Mouse (Mus musculus) right cerebral cortex, postnatal 25 days (tissue): Measurements from ENCODE around the gene Snx19.
A peak's percentile ranks its signal among the peaks of the same experiment; 100 is the strongest.

ENCODE experiments used
- DNase-seq: peaks from one replicate; pipeline ENCODE4 v3.0.0; 2022

The Snx19 gene

DNA sequence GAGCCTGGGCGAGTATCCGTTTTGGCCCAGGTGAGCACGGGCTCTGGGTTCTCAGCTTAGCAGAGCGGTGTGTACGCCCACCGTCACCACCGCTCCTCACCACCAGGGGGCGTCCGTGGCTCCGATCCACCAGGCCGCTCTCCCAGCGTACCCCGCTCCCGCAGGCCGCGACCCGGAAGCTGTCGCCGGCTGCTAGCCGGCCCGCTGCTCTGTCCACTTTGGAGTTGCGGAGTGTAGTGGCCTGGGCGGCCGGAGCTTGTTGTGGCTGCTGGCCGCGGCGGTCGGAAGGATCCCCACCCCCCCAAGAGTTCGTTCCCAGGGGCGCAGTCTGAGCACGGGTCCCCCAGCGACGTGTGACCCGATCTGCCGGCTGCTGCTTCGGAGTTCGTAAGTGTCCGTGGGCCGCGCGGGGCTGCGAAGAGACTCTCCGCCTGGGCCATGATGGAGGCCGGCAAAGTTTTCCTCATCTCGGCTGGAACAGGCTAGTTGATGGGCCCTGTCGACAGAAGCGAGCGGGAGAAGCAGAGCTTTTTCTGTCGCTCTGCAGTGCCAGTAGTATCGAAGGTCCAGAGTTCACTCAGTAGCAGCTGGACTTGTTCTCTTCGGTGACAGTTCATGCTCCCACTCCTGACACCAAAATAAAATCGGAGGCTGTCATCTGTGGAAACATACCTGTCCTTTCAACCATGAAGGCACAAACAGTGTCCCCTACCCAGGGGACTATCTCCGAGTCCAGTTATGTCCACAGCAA lies at the start of gene Snx19:
Gene Snx19 (plus strand): TSS at position 227 of the 751 bp plus-strand sequence.
- DNase-seq = peak; percentile 88

DNA sequence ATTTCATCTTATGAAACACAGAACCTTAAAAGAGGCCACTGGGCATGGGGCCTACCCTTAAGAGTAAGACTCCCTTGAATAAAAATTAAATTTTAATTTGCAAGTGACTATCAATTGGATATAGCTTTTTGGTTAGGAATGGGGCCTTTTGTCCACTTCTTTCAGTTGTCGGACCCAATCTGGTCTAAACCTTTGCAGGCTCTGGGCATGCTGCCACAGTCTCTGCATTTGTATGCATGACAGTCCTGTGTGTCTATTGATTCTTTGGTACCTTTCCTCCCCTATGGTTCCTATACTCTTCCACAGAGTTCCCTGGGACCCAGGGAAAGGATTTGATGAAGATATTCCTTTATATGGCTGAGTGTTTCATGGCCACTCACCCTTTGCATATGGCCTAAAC lies 26.1 kb upstream of the Snx19 start:
- no peak for DNase-seq

DNA sequence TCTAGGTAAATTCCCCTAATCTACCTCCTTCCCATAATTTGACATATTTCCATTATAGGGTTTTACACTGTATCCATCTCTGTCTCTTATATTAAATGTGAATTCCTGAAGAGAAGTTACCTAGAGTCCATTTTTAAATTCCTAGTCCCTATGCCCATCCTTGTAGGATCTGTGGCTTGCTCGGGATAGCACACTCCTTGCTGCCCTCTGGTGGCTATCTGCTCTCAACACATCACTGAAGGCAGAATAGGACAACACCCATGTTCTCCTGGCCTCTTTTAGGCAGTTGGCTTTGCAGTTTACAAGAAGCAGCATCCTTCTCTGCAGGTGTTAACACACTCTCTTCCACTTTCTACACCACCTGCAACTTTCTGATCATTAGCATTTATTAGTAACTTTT lies 4.0 kb upstream of the Snx19 start:
- no peak for DNase-seq

DNA sequence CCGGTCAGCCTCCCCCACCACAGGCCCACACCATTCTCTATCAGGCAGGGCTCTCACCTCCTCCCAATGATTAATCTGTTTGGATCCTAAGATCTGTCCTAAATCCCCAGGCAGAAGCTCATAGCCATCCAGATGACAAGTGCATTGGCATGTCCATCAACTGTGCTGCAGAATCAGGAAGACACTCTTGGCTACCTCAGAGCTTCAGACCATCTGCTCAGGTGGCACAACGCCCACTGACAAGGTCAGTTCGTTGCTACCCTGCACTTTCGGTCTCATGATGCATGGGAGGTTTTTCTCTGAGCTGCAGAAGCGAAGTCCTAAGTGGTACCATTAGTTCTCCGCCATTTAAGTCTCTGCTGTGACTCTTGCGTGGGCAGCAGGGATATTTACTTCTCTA lies 1.7 kb upstream of the Snx19 start:
- no peak for DNase-seq

DNA sequence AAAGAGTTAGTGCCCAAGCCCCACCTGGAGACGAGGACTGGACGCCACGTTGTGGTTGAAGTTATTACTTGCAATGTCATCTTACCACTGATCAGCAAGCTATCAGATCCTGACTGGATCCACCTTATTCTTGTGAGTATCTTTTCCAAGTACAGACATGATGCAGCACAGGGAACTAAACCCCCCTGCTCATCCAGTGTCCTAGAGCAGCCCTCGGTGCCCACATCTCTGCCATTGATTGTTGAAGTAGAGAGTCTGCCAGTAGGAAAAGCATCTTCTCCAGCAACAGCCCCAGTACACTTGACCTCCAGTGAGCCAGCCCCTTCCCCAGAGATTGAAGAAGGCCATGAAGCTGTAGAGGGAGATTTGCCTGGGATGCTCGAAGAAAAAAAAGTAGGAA lies 1.3 kb downstream of the Snx19 start:
- DNase-seq = no peak

DNA sequence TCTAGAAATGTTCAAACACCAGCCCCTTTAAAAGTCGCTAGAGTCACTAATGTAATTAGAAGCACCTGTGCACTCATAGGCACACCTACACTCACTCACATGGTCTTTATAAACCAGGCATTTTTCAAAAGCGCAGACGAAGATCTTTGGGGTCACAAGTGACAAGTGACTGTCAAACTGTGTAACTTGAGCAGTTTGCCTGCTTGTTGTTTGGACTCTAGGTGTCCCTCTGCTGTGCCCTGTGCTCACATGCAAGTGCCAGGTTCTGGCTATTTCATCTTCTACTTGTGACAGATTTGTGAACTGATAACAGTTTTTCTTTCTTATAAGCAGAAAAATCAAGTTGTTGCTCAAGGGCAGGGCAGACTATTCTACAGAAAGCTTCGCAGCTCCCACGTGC lies 3.5 kb downstream of the Snx19 start:
- DNase-seq = no peak

DNA sequence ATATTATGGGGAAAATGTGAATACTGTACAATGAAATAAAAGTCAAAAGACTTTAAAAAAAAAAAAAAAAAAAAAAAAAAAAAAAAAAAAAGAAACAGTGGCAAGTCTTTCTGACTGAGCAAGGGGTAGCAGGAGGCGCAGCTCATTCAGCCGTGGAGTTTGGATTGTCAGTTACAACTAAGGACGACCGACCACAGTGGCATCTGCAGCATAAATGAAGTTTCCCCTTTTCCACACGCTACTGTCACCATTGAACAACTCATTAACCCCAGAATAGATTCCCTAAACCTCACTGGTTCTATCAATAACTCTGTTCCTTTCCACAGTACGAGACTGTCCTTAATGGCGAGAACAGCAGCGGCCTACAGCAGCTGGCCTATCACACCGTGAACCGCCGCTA lies 5.0 kb downstream of the Snx19 start:
- no peak for DNase-seq

DNA sequence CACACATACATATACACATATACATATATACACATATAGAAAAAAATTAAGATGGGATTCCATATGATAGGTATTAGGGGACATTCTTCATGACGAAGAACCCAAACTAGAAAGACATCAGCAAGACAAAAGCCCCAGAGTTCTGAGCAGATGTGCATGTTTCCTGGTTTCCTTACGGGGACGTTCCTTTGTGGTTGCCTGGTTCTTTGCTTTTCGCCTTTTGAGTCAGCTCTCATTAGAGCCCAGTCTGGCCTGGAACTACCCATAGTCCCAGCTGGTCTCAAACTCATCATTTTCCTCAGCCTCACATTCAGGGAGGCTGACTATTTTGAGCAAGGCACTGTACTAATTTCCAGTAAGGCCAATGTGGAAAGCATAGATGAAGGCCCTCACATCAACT lies 7.0 kb downstream of the Snx19 start:
- no peak for DNase-seq

DNA sequence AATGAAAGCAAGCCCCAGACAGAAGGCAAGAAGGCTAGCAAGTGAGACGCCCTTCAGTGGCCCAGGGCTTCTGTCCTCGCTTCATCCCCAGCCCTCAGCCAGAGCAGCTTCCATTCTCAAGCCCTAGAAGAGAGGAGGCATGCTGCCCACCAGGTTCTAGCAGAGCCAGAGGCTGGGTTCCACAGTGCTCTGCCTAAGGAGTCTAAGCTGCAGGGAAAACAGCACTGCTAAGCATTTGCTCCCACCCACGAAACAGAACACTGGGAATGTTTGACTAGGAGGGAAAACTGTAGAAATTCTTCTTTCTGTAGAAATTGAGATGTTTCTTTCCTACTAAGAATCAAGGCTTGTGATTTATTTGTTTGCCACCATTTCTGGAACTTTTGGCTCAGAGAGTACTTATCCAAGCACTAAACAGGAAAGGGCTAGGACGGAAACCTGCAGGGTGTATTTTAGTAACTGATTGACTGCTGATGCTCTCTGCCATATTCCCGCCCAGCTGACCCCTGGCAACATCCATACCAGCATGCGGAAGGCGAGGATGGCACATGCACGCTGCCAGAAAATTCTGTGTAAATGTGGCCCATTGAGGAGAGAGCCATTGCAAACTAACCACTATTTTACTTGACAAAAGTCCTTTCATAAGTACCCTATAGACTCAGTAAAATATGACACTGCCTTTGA lies 9.1 kb downstream of the Snx19 start:
- no peak for DNase-seq

DNA sequence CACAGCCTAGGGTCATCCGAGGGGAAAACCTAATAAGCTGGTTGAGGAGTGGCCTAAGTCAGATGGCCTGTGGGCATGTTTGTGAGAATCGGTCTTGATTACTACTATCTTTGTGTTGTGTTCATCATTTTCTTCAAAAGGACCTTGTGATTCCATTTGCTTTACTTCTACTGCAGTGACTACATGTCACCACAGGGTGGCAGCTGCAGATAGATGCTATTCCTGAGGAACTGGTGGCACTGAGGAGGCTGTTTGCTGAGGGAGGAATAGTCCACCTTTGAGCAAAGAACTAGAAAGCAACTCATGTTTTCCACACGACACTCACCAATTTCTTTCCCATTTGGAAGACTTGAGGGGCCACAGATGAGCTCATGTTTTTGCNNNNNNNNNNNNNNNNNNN lies 11.6 kb downstream of the Snx19 start:
- DNase-seq = peak; percentile 23

DNA sequence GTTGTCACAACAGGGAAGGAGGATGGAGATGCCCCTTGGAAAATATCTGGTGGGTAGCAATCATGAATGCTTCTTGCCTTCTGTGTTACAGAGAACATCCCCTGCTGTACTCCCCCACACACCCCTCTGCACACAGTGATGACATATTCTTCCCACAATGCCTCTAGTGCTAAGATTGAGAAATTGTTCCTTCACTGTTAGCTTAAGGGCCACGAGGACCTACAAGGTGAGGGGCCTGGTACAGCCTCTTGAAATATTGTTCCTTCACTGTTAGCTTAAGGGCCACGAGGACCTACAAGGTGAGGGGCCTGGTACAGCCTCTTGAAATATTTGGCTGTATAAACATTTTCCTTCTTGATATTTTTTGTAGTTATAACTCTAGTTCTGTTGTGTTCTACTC lies 14.9 kb downstream of the Snx19 start:
- DNase-seq = no peak

DNA sequence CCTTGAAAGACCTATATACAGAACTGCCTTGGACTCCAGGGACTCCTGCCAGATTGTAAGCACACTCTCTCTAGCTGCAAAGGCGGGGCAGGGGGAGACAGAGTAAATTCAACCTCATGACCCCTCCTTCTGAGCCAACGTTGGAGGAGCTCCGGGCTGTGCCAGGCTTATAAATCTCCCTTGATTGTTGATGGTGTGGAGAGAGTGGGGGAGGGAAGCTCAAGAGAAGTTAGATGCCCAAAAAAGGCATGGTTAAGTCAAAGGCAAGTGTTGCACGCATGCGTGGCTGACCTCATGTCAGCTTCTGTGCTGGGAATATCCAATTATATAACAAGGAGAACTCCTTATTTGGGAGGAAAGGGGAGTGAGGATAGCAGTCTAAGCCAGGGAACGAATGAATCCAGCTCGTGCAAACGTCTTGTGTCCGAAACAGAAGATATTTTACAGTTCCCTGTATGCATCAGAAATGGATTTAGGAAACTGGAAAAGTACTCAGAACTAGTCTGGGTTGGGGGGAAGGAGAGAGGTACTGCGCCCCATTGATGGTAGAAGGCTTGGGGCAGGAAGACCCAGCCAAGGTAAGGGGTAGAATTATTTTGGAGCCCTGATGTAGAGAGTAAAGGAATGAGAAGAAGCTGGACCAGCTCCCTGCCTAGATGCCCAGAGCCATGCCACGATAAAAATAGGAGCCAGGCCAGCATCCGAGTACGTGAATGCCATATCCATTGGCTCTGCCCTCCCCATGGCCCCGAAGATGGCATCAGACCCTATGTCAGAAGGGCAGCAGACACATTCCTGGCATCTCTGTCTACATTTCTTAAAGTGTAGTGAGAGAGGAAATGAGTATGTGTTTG lies 18.6 kb downstream of the Snx19 start:
- no peak for DNase-seq

DNA sequence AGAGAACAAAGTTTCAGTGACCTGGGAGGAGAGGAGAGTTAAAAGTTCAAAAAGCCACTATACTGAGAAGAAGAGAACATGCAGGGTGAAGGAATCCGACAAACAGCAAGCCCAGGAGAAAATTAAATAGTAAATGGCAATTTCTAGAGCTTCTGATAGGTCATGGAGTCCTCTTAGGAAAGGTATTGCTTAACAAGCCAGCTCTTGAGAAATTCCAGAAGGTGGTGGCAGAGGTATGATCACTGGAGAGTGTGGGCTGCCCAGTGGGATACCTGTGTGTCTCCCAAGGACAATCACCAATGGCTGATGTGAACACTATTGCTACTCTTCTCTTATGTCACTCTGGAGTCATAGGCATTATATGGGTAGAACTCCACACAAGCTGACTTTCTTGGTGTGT lies 19.2 kb downstream of the Snx19 start:
- DNase-seq = no peak

DNA sequence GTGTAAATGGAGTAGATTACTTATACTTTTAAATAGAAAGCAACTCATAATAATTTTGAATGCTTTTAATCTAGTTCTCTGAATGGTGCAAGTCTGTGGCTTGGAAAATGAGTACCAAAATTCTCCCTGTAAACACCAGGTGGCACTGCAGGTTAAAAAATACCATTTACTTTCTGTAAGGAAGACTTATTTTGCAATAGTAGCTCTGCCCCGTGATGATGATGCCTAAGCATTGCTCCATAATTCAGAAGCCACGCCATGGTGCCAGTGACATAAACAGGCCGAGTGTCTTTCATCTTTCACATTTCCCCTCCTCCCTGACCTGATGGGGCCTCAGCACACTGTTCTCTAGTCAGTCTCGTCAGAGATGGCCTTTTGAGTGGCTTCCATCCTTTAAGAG lies 21.6 kb downstream of the Snx19 start:
- DNase-seq = no peak

DNA sequence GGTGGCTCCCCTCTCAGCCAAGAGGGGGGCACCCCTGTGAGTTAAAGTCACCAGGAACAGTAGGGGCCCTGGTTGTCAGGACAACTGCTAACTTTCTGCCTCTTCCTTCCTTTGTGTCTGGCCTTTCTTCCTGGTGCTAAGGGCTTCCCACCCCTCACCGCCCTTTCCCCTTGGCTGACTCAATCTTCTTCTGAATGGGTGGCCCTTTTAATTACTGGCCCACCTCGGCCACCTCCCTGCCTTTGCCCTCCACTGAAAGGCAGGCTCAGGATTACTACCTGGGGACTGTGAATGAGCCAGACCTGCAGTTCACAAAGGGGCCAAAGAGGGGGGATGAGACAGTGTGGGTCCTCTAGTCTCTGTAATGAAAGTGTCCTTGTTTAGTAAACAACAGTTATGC lies 23.0 kb downstream of the Snx19 start:
- no peak for DNase-seq

DNA sequence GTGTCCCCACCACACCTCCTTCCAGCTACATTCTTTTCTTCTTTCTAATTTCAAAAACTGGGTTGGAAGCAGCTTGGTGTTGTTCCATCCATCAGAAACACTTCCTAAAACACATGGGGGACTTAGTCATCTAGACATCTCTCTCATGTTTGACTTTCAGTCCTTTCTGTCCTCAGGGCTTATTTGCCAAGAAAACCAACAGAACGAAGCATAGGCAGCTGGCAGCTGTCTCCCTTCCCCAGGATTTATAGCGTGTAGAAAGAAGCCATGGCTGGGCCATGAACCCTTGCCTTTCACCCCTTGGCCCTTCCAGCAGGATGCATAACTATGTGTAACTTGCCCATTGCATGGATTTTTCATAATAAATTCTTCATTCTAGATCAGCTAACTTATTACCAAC lies 23.9 kb downstream of the Snx19 start:
- DNase-seq = no peak

DNA sequence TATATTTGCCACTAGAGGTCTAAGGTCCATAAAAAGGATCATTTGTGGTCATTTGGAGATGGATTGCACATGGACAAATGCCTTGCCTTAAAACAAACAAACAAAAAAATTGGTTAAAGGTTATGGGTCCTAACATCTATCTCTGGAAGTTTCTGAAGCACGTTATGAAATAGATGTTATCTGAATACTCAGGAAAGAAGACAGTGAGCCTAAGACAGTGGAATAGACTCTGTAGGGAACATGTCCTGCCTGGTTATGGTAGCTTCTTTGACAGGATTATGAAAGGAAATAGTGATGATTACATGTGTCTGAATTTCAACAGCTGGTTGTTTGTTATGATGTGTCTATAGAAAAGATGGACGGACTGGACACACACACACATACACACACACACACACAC lies 27.6 kb downstream of the Snx19 start:
- DNase-seq = no peak

DNA sequence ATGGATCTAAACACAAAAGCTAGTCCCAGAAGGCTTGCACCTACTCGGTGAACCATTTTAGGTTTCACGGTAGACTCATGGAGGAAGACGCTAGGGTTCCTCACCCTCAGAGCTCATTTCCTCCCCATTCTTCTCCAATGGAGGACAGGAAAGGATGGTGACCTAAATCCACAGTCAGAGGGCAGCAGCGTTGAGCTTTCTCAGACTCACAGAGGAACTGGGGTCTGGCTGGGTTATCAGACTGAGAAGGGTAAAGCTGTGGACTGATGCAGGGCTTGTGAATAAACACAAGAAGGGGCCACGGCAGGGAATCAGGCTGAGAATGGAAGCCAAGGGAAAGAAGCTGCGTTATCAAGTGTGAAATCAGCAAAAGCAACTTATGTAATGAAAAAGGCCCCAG lies 29.3 kb downstream of the Snx19 start:
- DNase-seq = no peak

DNA sequence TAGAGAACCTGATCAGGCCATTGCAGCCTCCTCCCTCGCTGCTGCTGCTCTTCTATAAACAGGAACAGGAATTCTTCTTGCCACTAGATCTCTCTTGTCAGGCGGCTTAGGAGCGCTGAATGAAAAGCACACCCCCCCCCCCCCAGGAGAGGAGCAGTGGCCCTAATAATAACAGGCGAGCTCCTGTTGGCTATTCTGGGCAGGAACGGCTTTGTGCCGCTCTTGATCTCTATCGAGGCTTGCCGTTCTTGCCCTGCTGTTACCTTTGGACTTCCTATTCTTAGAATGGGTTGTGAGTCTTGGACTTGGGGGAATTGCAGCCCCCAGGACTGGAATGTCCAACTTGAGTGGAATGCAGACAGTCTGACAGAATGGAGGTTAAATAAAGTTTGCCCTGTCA lies 33.6 kb downstream of the Snx19 start:
- no peak for DNase-seq

DNA sequence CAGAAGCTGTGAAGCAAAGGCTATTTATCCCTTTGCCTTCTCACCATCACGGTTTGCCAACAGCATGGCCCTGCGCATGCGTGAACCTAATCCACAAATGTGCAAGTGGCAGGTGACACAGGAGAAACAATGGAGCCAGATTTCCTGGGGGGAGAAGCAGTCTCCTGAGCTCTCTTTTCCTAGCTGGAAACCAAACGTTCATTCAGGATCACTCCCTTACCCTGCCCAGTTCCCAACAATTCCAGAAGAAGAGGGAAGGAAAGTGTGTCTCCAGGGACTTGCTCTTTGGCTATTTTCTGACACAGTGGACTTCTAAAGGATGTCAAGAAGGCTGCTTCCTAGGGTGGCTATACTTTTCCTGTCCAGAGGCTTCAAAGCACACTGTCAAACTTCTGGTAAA lies 37.8 kb downstream of the Snx19 start:
- DNase-seq = no peak

DNA sequence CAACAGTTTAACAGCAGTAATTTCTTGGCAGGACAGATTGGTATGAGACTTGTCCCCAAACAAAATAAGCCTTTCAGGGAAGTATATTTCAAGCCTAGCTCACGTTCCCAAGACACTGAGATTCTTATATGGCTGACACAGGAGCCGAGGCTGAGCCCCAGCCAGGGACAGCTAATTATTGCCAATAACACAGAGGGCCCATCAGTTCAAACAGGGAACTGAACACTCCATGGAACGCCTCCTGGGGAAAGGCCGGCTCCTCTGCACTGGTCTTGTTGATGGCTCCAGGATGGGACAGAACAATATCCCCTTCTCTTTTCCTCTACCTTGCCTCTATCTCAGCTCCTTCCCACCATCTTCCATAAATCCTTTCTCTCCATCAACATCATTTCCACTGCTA lies 53.1 kb downstream of the Snx19 start:
- DNase-seq = no peak

DNA sequence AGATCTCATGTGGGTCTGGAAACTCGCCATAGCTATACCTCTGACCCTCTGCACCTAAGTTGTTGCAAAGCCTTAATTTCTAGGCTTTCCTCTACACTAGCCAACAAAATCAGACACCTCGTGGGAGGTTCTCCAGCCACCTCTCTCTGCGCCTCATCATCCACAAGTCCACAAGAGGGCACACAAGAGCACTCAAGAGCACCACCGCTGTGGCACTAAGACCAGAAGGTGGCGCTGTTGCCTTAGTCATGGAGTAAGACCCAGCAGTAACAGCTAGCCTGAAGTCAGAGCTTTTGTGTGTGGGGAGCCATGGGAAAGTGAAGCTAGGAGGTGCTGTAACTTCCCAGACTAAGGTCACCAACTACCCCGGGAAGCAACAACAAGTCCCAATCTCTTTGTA lies 53.6 kb downstream of the Snx19 start:
- DNase-seq = peak; percentile 90

DNA sequence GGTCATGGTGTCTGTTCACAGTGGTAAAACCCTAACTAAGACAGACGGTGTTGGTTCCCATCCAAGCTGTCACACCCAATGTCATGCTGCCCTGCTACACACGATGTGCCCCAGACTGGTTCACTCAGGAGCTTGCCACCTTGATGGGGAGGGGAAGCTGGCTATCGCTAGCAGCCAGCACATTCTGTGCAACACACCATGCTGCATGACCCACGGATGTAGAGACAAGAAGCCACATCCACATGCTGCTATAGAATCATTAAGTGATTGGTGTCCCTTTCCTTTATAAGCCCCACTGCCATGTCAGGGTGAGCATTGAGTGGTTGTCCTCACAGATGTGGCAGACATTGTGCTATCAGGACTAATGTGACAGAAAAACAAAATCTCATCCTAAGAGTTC lies 55.2 kb downstream of the Snx19 start:
- no peak for DNase-seq

DNA sequence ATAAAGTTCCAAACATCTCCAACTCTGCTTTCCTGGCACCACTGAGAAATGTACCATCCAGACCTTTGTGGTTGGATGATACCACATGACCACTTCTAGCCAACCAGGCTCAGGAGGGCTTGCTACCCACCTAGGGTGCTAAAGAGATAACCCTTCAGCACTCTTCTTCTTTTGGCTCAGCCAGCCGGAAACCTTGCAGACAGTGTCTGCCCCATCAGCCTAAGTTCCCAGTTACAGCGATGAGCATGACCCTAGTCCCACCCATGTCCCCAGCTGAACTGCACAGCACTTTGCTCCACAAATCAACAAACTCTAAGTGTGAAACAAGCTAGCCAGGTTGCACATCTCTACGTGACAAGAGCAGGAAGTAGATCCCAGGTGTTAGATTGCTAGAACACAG lies 57.3 kb downstream of the Snx19 start:
- no peak for DNase-seq
